Comparison of ENCODE assay signal across 9 mouse cellular contexts in the genomic region with DNA sequence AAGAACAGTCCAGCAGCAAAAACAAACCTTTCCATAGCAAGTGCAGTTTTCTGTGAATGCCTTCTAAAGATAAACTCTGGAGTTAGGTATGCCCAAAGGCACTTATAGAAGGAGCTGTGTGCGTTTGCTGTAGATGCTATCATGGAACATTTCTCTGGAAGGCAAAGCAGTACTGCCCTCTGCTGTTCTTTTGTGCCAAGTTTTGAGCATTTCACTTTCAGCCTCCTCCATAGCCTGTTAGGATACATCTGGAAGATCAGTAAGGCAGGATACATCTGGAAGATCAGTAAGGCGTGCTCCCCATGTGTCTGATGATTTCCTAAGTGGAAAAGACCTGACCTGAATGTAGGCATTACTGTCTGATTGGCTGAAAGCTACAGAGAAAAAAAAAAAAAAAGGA. TPM values are rescaled to one million over a fixed set of nuclear protein-coding genes. Genes with fewer than 3 reads are reported as not detected.
DNase-seq lines count a peak whose midpoint lies in the region; ATAC-seq and TF ChIP-seq lines count a peak whose summit lies in the region.
"Had no signal": no experiment of that assay in that cellular context is flagged by ENCODE, and none has a peak within 500 bp of the region (broad histone marks: within the 10 kb centered on the region; RNA-seq: fewer than 3 reads in every experiment).

No protein-coding gene starts in this region.

- H3K36me3 ChIP-seq in heart, embryonic 12.5 days, result no peaks in the 10 kb centered on the region
- H3K36me3 ChIP-seq in thymus, adult 2 months (ENCODE audit: control insufficient read depth, insufficient read depth, low read length), result no peaks in the 10 kb centered on the region

- H3K9me3 ChIP-seq in heart, embryonic 12.5 days (replicated peaks), result no peaks in the 10 kb centered on the region

- H3K4me2 ChIP-seq in heart, embryonic 12.5 days, result no peak overlapping the region

- 13% methylated on average over 2 of the region's 2 CpGs for WGBS in heart, embryonic 12.5 days
- WGBS in thymus, adult 2 months, result 22% methylated on average over 2 of the region's 2 CpGs

- peaks cover 7% of the 10 kb centered on the region for H3K4me1 ChIP-seq in heart, embryonic 12.5 days (replicated peaks)
- no peaks in the 10 kb centered on the region for H3K4me1 ChIP-seq in thymus, adult 2 months (replicated peaks; ENCODE audit: control insufficient read depth, insufficient read depth, low read length)

- ATAC-seq in heart, embryonic 12.5 days (ENCODE audit: insufficient number of reproducible peaks, low FRiP score), result no peak

- peak; percentile 63 for DNase-seq in heart, adult 8-10 months (ENCODE audit: low spot score)
- DNase-seq in thymus, adult 2 months, result peak; percentile 15
- DNase-seq in thymus, adult 18-20 months, result no peak
- peak; percentile 73 for DNase-seq in embryo, embryonic 10.5 days (ENCODE audit: low spot score)
- peak; percentile 36 to 55 for DNase-seq in layer of hippocampus, postnatal 10 days (ENCODE audit: low spot score in 2 of 2)
- DNase-seq in thymus, postnatal 25 days, result peak; percentile 11
- DNase-seq in cerebellum, adult 9-11 months, result no peak

- no peak overlapping the region for H3K27ac ChIP-seq in heart, embryonic 12.5 days (ENCODE audit: poor library complexity, severe bottlenecking)
- no peak overlapping the region for H3K27ac ChIP-seq in thymus, adult 2 months (ENCODE audit: control insufficient read depth, insufficient read depth, low read length)

- TF ChIP-seq POLR2A in thymus, adult 2 months (IDR thresholded peaks at IDR 0.05; ENCODE audit: control insufficient read depth, extremely low read depth, insufficient read depth, low read length, poor library complexity), result no peak

- H3K4me3 ChIP-seq in heart, embryonic 12.5 days, result no peak overlapping the region
- no peak overlapping the region for H3K4me3 ChIP-seq in thymus, adult 2 months (ENCODE audit: control insufficient read depth, insufficient read depth, low read length)

- no peak for TF ChIP-seq CTCF in thymus, adult 2 months (IDR thresholded peaks at IDR 0.05; ENCODE audit: borderline replicate concordance, control insufficient read depth, extremely low read depth, insufficient read depth, low read length, poor library complexity)

- 0 out of 2 replicates have a peak, but pooled peaks cover 2% of the 10 kb centered on the region for H3K27me3 ChIP-seq in heart, embryonic 12.5 days (replicated peaks)
- H3K27me3 ChIP-seq in thymus, adult 2 months (ENCODE audit: control insufficient read depth, insufficient read depth, low read length), result no peaks in the 10 kb centered on the region

- H3K9ac ChIP-seq in heart, embryonic 12.5 days, result no peak overlapping the region

RNA-seq across cellular contexts. Expression of gene Lgals12, which starts 11.5 kb away (rescaled TPM):
- under 1 TPM; 0.16 to 0.37 (median 0.32) TPM for total RNA-seq in heart, adult 8-10 months (2022)
- polyA plus RNA-seq in heart, embryonic 12.5 days (2016; fragmentation: Nextera tagmentation; extraction: Ambion mirVana), result 0.06 and 0.23 TPM in 2 replicates
- 3.4 and 4.2 TPM in 2 replicates for polyA plus RNA-seq in thymus, adult 2 months (2012; rRNA removed)
- under 1 TPM; 0.54 to 0.66 TPM for total RNA-seq in layer of hippocampus, postnatal 10 days (2021)

RNA-seq across cellular contexts. Expression of gene Hrasls5, which starts 16.8 kb away (rescaled TPM):
- not detected for total RNA-seq in heart, adult 8-10 months (2022)
- not detected in 2 replicates for polyA plus RNA-seq in heart, embryonic 12.5 days (2016; fragmentation: Nextera tagmentation; extraction: Ambion mirVana)
- polyA plus RNA-seq in thymus, adult 2 months (2012; rRNA removed), result 0.32 and 1.7 TPM in 2 replicates
- total RNA-seq in layer of hippocampus, postnatal 10 days (2021), result not detected
- total RNA-seq: left cerebral cortex, postnatal 10 days had no signal

RNA-seq across cellular contexts. Expression of gene Pla2g16, which starts 38.3 kb away (rescaled TPM):
- total RNA-seq in heart, adult 8-10 months (2022), result 100 to 1,000 TPM; 121 to 150 (median 137) TPM
- 51.8 and 53.1 TPM in 2 replicates for polyA plus RNA-seq in heart, embryonic 12.5 days (2016; fragmentation: Nextera tagmentation; extraction: Ambion mirVana)
- 21.1 and 30.7 TPM in 2 replicates for polyA plus RNA-seq in thymus, adult 2 months (2012; rRNA removed)
- 10 to 100 TPM; 10.1 to 13.5 TPM for total RNA-seq in layer of hippocampus, postnatal 10 days (2021)

Comparison
In these comparisons a context has a peak if more than half of its experiments do, and no peak if none do; other contexts are left out.
1. DNase-seq: peak in heart, adult 8-10 months (single experiment), thymus, adult 2 months (single experiment), embryo, embryonic 10.5 days (single experiment), layer of hippocampus, postnatal 10 days (2 of 2) and thymus, postnatal 25 days (single experiment); none in thymus, adult 18-20 months (0 of 2) and cerebellum, adult 9-11 months (single experiment).
2. RNA of gene Pla2g16, which starts 38.3 kb away (total RNA-seq): 121 to 150 TPM in heart, adult 8-10 months; 10.1 to 13.5 TPM in layer of hippocampus, postnatal 10 days; every median in the first group is over 4 times any median in the second.